Mouse (Mus musculus) granulocyte monocyte progenitor cell, adult 5-6 weeks (primary cell): Measurements from ENCODE around the gene Serpina3b. TPM values are rescaled to one million over a fixed set of nuclear protein-coding genes. Genes with fewer than 3 reads are reported as not detected.
A peak's percentile ranks its signal among the peaks of the same experiment; 100 is the strongest.

Experiments used
- ATAC-seq: replicated peaks from 2 replicates; pipeline ENCODE4 v1.8.0; 2016; ENCODE audit warnings: mild to moderate bottlenecking, moderate TSS enrichment, inconsistent platforms; ENCODE audit not compliant: poor library complexity, severe bottlenecking
- total RNA-seq, 2 experiments: library from RNA; stranded (forward) in 1 of 2; stranded (reverse) in 1 of 2; fragments of 200-712, 200-1000 nt in 1 of 2; fragments of >200 nt in 1 of 2; fragmentation: Nextera tagmentation in 1 of 2; gene quantifications; 2 replicates each; pipeline ENCODE4 v1.2.3; 2014 to 2017

Serpina3b gene
- total RNA-seq, 2 experiments from 2014 or later = not detected

DNA sequence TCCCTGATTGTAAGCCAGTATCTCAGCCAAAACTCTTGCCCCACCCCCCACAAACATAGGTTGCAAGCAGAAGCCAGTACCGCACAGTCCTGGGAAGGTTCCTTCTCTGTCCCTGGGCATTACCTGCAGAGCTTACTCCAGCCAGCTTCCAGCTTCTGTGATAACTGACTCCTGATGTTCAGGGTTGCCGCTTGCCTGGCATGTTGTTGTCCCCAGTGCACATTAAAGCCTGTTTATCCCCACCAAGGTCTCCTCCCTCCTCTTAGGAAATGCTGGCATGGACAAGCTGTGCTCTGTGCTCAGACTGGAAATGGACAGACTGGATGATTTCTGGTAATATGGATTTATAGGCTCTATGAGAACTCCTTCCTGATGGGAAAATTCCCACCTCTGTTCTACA, 25.9 kb downstream of the Serpina3b start, which contains the start of gene Serpina3c:
Gene Serpina3c, minus strand, starts transcription at position 215 of the 400 bp plus-strand sequence.
- ATAC-seq = no peak

DNA sequence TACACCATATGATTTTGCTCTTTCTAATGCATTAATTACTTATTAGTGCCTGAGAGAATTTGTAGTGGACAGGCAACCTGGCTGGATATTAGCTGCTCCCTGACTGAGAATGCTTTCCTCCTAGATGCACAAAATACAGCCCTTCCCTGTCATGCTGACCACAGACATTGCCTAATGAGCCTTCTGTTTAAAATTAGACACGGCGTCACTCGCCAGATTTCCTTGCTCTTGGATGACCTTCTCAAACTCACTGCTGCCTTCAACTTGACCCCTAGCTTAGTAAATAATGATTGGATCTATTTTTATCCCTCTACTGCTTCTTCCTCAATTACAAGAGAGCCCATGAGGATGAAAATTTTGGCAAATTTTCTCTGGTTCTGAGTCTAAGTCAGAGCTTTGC, 47.0 kb downstream of the Serpina3b start:
- ATAC-seq = peak; percentile 94

DNA sequence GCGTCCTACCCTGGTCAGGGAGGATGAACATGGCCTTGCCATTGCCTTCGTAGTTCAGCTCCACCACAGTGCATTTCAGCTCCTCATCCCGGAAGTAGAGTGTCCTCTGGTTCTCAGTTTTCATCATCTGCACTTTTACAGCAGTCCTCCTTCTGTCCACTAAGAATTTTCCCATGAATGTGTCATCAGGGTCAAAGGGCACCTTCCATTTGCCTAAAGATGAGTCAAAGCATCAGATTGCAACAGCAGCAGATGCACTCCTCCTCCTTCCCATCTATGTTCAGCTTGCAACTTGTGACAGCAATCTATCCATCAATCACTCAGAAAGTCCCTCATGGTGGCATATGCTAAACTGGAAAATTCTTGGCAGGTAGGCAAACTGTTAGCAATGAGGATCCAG, 47.8 kb downstream of the Serpina3b start:
- no peak for ATAC-seq

DNA sequence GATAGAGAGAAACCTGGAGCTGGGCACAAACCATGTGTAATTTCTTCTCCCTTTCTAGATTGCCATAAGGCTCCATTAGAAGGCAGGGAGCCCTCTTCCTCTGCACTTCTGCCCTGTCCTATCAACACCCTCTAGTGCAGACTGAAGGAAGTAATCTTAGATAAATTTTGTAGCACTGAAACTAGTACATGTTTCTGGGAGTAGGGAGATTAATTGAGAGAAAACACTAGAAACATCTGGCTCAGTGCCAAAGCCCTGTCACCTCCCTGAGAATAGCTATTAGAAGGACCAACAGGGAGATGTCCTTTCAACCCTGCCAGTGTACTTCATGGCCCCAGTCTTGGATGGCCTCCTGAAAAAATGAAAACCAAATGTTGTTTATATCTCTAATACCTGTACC, 50.8 kb downstream of the Serpina3b start:
- no peak for ATAC-seq

DNA sequence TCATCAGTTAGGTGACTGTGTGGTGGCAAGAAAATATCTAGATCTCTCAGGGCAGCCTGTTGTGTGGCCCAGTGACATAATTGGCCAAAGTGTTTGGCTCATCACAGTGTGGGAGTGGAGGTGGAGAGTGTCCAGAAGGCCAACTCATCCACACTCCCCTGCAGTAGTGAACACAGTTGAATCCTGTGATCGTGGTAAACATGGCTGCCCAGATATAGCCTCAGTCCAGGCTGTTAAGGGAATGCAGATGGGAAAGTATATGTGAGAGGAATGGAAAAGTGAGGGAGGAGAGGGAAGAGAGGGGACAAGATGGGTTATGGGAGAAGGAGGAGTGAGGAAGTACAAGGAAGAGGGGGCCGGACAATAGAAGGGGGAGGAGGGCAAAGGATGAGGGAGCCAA, 51.2 kb downstream of the Serpina3b start:
- ATAC-seq = no peak

- ATAC-seq = no peak
These were observed 57.2 kb downstream of the Serpina3b start for GRCm38 (mm10) chr12:104185046-104185445.

GRCm38 (mm10) chr12:104186041-104186581, 58.3 kb downstream of the Serpina3b start:
- ATAC-seq = peak; percentile 76

Other genes with a start within 250 kb of the Serpina3b start
- gene Serpina1c, start 223.1 kb upstream of the Serpina3b start, total RNA-seq (2014; fragmentation: Nextera tagmentation) = not detected in 2 replicates
- not detected in 2 replicates for gene Serpina1c, start 223.1 kb upstream of the Serpina3b start, total RNA-seq (2017)
- gene Serpina1e, start 169.0 kb upstream of the Serpina3b start, total RNA-seq (2014; fragmentation: Nextera tagmentation) = not detected in 2 replicates
- not detected in 2 replicates for gene Serpina1e, start 169.0 kb upstream of the Serpina3b start, total RNA-seq (2017)
- 0.17 TPM in 1 of 2 replicates, not detected in the other for gene Serpina11, start 138.0 kb upstream of the Serpina3b start, total RNA-seq (2014; fragmentation: Nextera tagmentation)
- gene Serpina11, start 138.0 kb upstream of the Serpina3b start, total RNA-seq (2017) = not detected in 2 replicates
- gene Serpina9, start 114.2 kb upstream of the Serpina3b start, total RNA-seq (2014; fragmentation: Nextera tagmentation) = not detected in 2 replicates
- not detected in 2 replicates for gene Serpina9, start 114.2 kb upstream of the Serpina3b start, total RNA-seq (2017)
- gene Serpina12, start 83.6 kb upstream of the Serpina3b start, total RNA-seq (2014; fragmentation: Nextera tagmentation) = not detected in 2 replicates
- 0.13 TPM in 1 of 2 replicates, not detected in the other for gene Serpina12, start 83.6 kb upstream of the Serpina3b start, total RNA-seq (2017)
- not detected in 2 replicates for gene Serpina5, start 26.9 kb upstream of the Serpina3b start, total RNA-seq (2014; fragmentation: Nextera tagmentation)
- not detected in 2 replicates for gene Serpina5, start 26.9 kb upstream of the Serpina3b start, total RNA-seq (2017)
- gene Serpina3a, start 15.3 kb upstream of the Serpina3b start, total RNA-seq (2014; fragmentation: Nextera tagmentation) = not detected in 2 replicates
- not detected in 2 replicates for gene Serpina3a, start 15.3 kb upstream of the Serpina3b start, total RNA-seq (2017)
- not detected in 2 replicates for gene Serpina3c, start 25.9 kb downstream of the Serpina3b start, total RNA-seq (2014; fragmentation: Nextera tagmentation)
- gene Serpina3c, start 25.9 kb downstream of the Serpina3b start, total RNA-seq (2017) = not detected in 2 replicates
- gene Serpina3f, start 86.5 kb downstream of the Serpina3b start, total RNA-seq (2014; fragmentation: Nextera tagmentation) = 0.69 TPM in 1 of 2 replicates, not detected in the other
- 0.62 and 1.6 TPM in 2 replicates for gene Serpina3f, start 86.5 kb downstream of the Serpina3b start, total RNA-seq (2017)
- 30.4 and 34.2 TPM in 2 replicates for gene Serpina3g, start 108.2 kb downstream of the Serpina3b start, total RNA-seq (2014; fragmentation: Nextera tagmentation)
- 26.5 and 29.7 TPM in 2 replicates for gene Serpina3g, start 108.2 kb downstream of the Serpina3b start, total RNA-seq (2017)
- not detected in 2 replicates for gene Serpina3i, start 135.1 kb downstream of the Serpina3b start, total RNA-seq (2014; fragmentation: Nextera tagmentation)
- gene Serpina3i, start 135.1 kb downstream of the Serpina3b start, total RNA-seq (2017) = not detected in 2 replicates
- gene Serpina3j, start 186.6 kb downstream of the Serpina3b start, total RNA-seq (2014; fragmentation: Nextera tagmentation) = not detected in 2 replicates
- gene Serpina3j, start 186.6 kb downstream of the Serpina3b start, total RNA-seq (2017) = not detected in 2 replicates
- not detected in 2 replicates for gene Serpina3k, start 210.5 kb downstream of the Serpina3b start, total RNA-seq (2014; fragmentation: Nextera tagmentation)
- not detected in 2 replicates for gene Serpina3k, start 210.5 kb downstream of the Serpina3b start, total RNA-seq (2017)
- not detected in 2 replicates for gene Serpina3m, start 210.5 kb downstream of the Serpina3b start, total RNA-seq (2014; fragmentation: Nextera tagmentation)
- not detected in 2 replicates for gene Serpina3m, start 210.5 kb downstream of the Serpina3b start, total RNA-seq (2017)